Mouse (Mus musculus): ENCODE measurements at regions not wholly inside any gene's neighbourhood (a gene's known extent, or its start where the extent isn't known, plus 50 kb on each side); places are given as distances from the start of the nearest gene placed in this dataset.

DNA sequence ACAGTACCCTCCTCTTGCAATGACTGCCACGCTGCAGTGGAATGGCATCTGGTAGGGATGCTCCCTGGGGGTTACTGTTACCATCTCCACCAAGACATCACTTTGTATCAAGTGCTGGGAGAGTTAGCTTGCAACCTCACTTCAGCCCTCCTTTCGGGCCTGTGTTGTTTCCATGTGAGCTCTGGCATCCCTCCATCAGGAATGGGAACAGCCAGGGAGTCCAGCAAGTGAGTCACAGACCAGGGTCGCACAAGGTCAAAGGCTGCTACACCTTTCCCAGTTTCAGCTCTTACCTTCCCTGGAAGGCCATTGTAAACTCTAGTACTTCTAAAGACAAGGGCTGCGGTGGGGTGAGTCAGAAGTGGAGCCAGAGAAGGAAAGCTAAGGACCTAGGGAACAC is 302.3 kb upstream of the Klf3 start:
- TF ChIP-seq CTCF (conservative IDR thresholded peaks at IDR 0.05 in 1 of 2, IDR thresholded peaks at IDR 0.05 in 1 of 2; ENCODE audit: low read depth in 2 of 2, low read length in 2 of 2): no peak
- 0 out of 2 replicates have a peak, but pooled peaks have one; percentile 15 for TF ChIP-seq EP300 (IDR thresholded peaks at IDR 0.05; ENCODE audit: low read length)

All from CH12.LX (cell line).